Mouse (Mus musculus) frontal cortex, postnatal 36 days (tissue): Measurements from ENCODE around the gene C2.
A peak's percentile ranks its signal among the peaks of the same experiment; 100 is the strongest.
"Not testable (repeated sequence)": the region's sequence is repeated elsewhere in the genome, so short reads cannot be mapped to it uniquely, and the experiment has no call there.

ENCODE experiments used
- DNase-seq, 2 experiments: peaks; one replicate each; pipeline ENCODE4 v3.0.0; 2022; ENCODE audit warnings: low spot score in 2 of 2

C2 gene

DNA sequence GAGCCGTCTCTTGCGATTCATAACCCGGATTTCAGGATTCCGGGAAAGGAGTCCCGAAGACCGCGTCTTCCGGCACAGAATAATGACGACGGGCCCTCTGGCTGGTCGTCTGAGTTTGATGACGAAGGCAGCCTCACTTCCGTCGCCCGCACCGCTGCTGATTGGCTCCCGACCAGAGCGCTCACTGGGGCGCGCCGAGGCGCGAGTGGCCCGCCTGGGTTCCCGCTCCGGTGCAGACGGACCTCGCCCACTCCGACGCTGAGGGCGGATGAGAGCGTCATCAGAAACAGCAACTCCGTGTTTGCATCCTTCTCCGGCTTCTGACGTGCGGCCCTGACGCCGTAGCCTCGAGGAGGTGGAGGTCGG is 61.2 kb downstream of the C2 start, which contains the start of the genes Stk19 and Dxo:
Gene Stk19 (minus strand): TSS at position 90 of the 366 bp plus-strand sequence.
Gene Dxo (plus strand): TSS at position 164 of the 366 bp plus-strand sequence.
- DNase-seq, result peak; percentile 98 to 99

DNA sequence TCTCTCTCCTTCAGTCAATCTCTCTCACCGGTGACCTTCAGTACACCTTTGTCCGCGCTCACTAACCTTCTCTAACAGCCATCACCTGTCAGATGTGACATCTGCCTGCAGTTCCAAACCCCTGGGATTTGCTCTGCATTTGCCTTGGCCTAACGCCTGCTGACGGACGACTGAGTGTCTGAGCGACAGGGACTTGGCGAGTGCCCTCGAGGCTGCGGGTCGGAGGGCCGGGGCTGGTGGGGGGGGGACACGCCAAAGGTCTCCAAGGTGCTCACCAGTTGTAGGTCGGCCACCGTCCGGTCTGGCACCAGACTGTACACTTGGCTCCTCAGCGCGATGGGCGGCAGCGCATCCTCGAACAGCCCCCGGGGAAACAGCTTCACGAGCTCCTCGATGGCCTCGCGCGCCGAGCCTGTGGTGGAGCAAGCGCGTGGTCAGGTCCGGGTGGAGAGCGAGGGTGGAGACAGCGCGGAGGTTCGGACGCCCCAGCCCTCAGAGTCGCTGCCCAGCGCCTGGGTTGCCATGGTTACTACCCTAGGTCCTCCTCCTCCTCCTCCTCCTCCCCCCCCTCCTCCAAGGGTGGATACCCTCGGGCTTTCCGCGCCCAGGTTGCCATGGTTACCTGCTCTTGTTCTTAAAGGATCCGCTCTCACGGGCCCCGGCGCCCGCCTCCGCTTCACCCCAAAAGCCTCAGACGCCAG is 61.8 kb downstream of the C2 start:
- no peak for DNase-seq

DNA sequence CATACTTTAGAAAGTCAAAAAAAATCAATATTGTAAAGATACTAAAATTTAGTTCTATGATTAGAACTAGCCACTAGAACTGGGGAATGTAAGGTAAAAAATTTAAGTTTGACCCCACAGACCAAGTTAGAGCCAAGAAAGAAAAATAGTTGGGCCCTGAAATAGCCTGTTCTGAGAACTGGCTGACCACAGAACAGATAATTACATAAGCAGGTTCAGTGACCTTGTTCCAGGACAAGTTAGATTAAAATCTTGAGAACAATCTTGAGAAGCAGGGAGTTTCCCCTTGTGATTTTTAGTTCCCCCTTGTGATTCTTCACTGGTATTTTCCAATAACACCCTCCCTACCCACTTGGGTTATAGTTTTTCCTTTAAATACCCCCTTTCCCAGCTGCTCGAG is 67.3 kb downstream of the C2 start:
- not testable (repeated sequence) for DNase-seq

- no peak for DNase-seq
Observed at GRCm38 (mm10) chr17:34814818-34815370, 83.2 kb downstream of the C2 start.

GRCm38 (mm10) chr17:34813747-34814146 is 84.3 kb downstream of the C2 start:
- peak; percentile 24 to 29 for DNase-seq
